Mouse (Mus musculus): Measurements from ENCODE around the gene Snx27.

- TF ChIP-seq CTCF (IDR thresholded peaks at IDR 0.05; ENCODE audit: borderline replicate concordance, control insufficient read depth, extremely low read depth, insufficient read depth, low read length, poor library complexity) (no peak), POLR2A (IDR thresholded peaks at IDR 0.05; ENCODE audit: control insufficient read depth, extremely low read depth, insufficient read depth, low read length, poor library complexity) (no peak)
Measured at GRCm38 (mm10) chr3:94567242-94567641, 15.3 kb downstream of the Snx27 start.

Measured in thymus, adult 2 months (tissue).